In genomic region chr6:17109204-17109603, GRCm38 (mm10) we compare ENCODE assay signal across 21 mouse cellular contexts. TPM values are rescaled to one million over a fixed set of nuclear protein-coding genes. Genes with fewer than 3 reads are reported as not detected.
DNase-seq lines count a peak whose midpoint lies in the region; ATAC-seq and TF ChIP-seq lines count a peak whose summit lies in the region.
"Had no signal": no experiment of that assay in that cellular context is flagged by ENCODE, and none has a peak within 500 bp of the region (broad histone marks: within the 10 kb centered on the region; RNA-seq: fewer than 3 reads in every experiment).

No protein-coding gene starts in this region.

- H3K9me3 ChIP-seq in stomach, embryonic 15.5 days: no peaks in the 10 kb centered on the region
- H3K9me3 ChIP-seq: embryonic facial prominence, embryonic 12.5 days; forebrain, embryonic 12.5 days; heart, embryonic 10.5 days; hindbrain, embryonic 10.5 days; midbrain, embryonic 12.5 days; neural tube, embryonic 12.5 days had no signal

- no peak overlapping the region for H3K9ac ChIP-seq in stomach, embryonic 15.5 days
- H3K9ac ChIP-seq: embryonic facial prominence, embryonic 12.5 days; forebrain, embryonic 12.5 days; midbrain, embryonic 12.5 days; neural tube, embryonic 12.5 days had no signal

- intact Hi-C loops in gastrocnemius, adult 2 months (cut with DNase I): loop anchor here (5.0 kb wide), 1 partner anchor 353 kb away; the partner anchor contains the start of gene Met
- intact Hi-C loops in gastrocnemius, postnatal 14 days (cut with DNase I; ENCODE audit: low total_unique reads): loop anchor here (5.0 to 10.0 kb wide), 2 partner anchors 196 to 483 kb away; partner anchors contain the start of gene Cav1
- intact Hi-C loops in left cerebral cortex, postnatal 25 days (cut with DNase I): no loop called here

- H3K4me2 ChIP-seq in stomach, embryonic 15.5 days: no peak overlapping the region
- H3K4me2 ChIP-seq: embryonic facial prominence, embryonic 12.5 days; forebrain, embryonic 12.5 days; midbrain, embryonic 12.5 days; neural tube, embryonic 12.5 days had no signal

- no peak overlapping the region for H3K4me3 ChIP-seq in gastrocnemius, adult 2 months
- no peak overlapping the region for H3K4me3 ChIP-seq in stomach, embryonic 15.5 days (replicated peaks)
- H3K4me3 ChIP-seq: embryonic facial prominence, embryonic 12.5 days; forebrain, embryonic 12.5 days; heart, embryonic 10.5 days; hindbrain, embryonic 10.5 days; midbrain, embryonic 12.5 days; neural tube, embryonic 12.5 days had no signal

- 53% methylated on average over 4 of the region's 4 CpGs for WGBS in stomach, embryonic 15.5 days

- ATAC-seq in stomach, embryonic 15.5 days (ENCODE audit: insufficient read depth, low FRiP score, low read depth): no peak; the same call in 1 of the 2 replicates

- H3K27ac ChIP-seq in gastrocnemius, adult 2 months: peak overlapping the region; percentile 12; the same call in 1 of the 2 replicates
- H3K27ac ChIP-seq in stomach, embryonic 15.5 days: 0 out of 2 replicates have a peak overlapping the region, but pooled peaks have one; percentile 5
- H3K27ac ChIP-seq: embryonic facial prominence, embryonic 12.5 days; forebrain, embryonic 12.5 days; heart, embryonic 10.5 days; hindbrain, embryonic 10.5 days; macrophage; midbrain, embryonic 12.5 days; neural tube, embryonic 12.5 days had no signal

- H3K36me3 ChIP-seq in stomach, embryonic 15.5 days: 0 out of 2 replicates have a peak, but pooled peaks cover 3% of the 10 kb centered on the region
- H3K36me3 ChIP-seq: forebrain, embryonic 12.5 days; heart, embryonic 10.5 days; midbrain, embryonic 12.5 days; neural tube, embryonic 12.5 days had no signal

- no peak for DNase-seq in gastrocnemius, adult 2 months
- DNase-seq in gastrocnemius, postnatal 14 days: no peak
- peak; percentile 63 for DNase-seq in Muller cell, postnatal 12 days (ENCODE audit: inconsistent ontology term)
- DNase-seq in fibroblast of lung, adult 2 months (ENCODE audit: low read depth): peak; percentile 55
- DNase-seq in MN1 (ENCODE audit: low spot score): no peak
- DNase-seq in thymus, postnatal 10 days (ENCODE audit: low spot score in 2 of 2): no peak
- DNase-seq in left cerebral cortex, postnatal 25 days (ENCODE audit: low spot score in 2 of 2): no peak
- DNase-seq: cerebellum, adult 9-11 months; gastrocnemius, postnatal 10 days; kidney, adult 8-10 months; kidney, postnatal 25 days; liver; thymus, adult 18-20 months had no signal

- TF ChIP-seq CTCF in gastrocnemius, adult 2 months (IDR thresholded peaks at IDR 0.05): no peak

- H3K27me3 ChIP-seq in stomach, embryonic 15.5 days (replicated peaks): no peaks in the 10 kb centered on the region
- H3K27me3 ChIP-seq: embryonic facial prominence, embryonic 12.5 days; forebrain, embryonic 12.5 days; midbrain, embryonic 12.5 days; neural tube, embryonic 12.5 days had no signal

- H3K4me1 ChIP-seq in stomach, embryonic 15.5 days: no peaks in the 10 kb centered on the region
- H3K4me1 ChIP-seq: embryonic facial prominence, embryonic 12.5 days; forebrain, embryonic 12.5 days; heart, embryonic 10.5 days; hindbrain, embryonic 10.5 days; midbrain, embryonic 12.5 days; neural tube, embryonic 12.5 days had no signal

RNA-seq across cellular contexts. Expression of gene Tes, which starts 44.3 kb away (rescaled TPM):
- total RNA-seq in gastrocnemius, adult 2 months (2021): 1 to 10 TPM in 1 of 2 experiments, under 1 TPM in 1; 0.69 to 2.6 TPM
- total RNA-seq in gastrocnemius, postnatal 14 days (2021): 1 to 10 TPM; 2.7 to 2.8 TPM
- polyA plus RNA-seq in stomach, embryonic 15.5 days (2015; fragmentation: Nextera tagmentation; extraction: Ambion mirVana): 90.5 and 99.1 TPM in 2 replicates
- 1 to 10 TPM; 4.4 to 4.8 TPM for total RNA-seq in left cerebral cortex, postnatal 25 days (2021)

Comparison
In these comparisons a context has a peak if more than half of its experiments do, and no peak if none do; other contexts are left out.
1. DNase-seq: peak in Muller cell, postnatal 12 days (single experiment) and fibroblast of lung, adult 2 months (single experiment); none in gastrocnemius, adult 2 months (single experiment), gastrocnemius, postnatal 14 days (single experiment), MN1 (single experiment), thymus, postnatal 10 days (0 of 2) and left cerebral cortex, postnatal 25 days (0 of 2).